Mouse (Mus musculus) left cerebral cortex, postnatal 4 days (tissue): ENCODE measurements around the gene Phf21a. TPM values are rescaled to one million over a fixed set of nuclear protein-coding genes. Genes with fewer than 3 reads are reported as not detected.
"Not testable (repeated sequence)": the region's sequence is repeated elsewhere in the genome, so short reads cannot be mapped to it uniquely, and the experiment has no call there.

Experiments used
- DNase-seq: peaks from one replicate; pipeline ENCODE4 v3.0.0-alpha.2; 2022
- intact Hi-C: fragments of 180-260 bp; cut with DNase I; formaldehyde crosslinking; loops from one replicate; pipeline ENCODE4 v1.15.1; 2025
- total RNA-seq, 2 experiments: library from RNA; stranded (reverse); gene quantifications; 2 replicates each; pipeline ENCODE4 v1.2.3; 2021

The Phf21a gene
- total RNA-seq, 2 experiments from 2014 or later, result 95.7 to 102 TPM

DNA sequence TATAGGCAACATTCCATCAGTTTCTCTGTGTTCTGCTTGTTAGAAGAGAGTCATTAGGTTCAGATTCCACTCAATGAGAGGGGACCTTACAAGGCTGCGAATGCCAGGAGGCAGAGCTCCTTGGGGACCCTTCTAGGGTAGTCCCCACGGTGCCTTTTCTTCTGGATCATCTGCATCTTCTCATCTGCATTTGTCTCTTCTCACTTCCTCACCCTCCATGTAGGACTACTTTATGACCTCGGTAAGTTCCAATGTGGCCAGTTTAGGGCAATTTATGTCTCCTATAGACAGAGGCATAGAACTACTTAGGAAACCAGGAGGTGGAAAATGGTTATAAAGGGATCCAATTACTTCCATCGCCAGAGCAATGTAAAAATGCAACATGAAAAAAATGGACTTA lies 21.8 kb upstream of the Phf21a start:
- DNase-seq, result no peak
- intact Hi-C loops, result no loop called here

DNA sequence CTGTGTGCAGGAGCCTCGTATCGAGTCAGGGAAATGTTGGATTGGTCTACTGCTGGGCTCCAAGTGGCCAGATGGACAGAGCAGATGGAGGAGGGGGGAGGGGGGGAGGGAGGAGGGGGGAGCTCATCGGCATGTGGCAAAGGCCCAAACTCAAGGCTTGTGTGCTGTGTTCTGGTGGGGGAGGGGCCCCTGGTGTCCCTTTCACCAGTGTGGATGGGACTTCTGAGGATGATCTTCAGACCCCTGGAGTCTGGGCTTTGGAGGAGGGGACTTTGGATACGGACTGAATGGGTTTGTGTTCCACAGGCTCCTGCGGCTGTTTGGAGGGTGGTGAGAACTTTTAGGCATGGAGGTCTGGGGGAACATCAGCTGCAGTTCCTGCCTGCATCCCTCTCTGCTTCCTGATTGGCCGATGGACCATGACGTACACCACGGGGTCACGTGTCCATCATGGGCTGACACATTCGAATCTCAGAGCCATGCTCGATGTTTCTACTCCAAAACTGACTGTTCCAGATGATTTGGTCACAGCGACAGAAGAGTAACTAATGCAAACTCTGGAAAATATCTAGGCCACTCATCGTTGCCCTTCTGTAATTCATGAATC lies 16.7 kb upstream of the Phf21a start:
- peak; percentile 85 for DNase-seq

DNA sequence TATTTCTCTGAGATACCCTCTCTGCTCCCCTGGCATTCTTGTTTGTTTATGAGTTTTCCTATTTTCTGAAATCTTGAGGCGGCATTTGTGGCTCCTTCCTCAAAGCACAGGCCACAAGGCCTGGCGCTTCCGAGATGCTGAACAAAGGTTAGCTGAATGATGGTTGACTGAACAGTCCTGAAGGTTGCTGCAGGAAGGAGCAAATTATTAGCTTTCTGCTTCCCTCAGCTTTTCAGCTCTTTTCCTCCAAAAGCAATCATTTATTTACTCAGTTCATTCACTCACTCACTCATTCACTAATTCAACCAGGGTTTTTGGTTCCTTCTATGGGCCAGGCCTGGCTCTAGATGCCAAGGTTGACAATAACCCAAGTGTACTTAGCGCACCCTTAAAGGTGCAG lies 10.7 kb upstream of the Phf21a start:
- no peak for DNase-seq
- intact Hi-C loops, result no loop called here

More for the DNA sequence above, 16.7 kb upstream of the Phf21a start:
- intact Hi-C loops, result no loop called here

DNA sequence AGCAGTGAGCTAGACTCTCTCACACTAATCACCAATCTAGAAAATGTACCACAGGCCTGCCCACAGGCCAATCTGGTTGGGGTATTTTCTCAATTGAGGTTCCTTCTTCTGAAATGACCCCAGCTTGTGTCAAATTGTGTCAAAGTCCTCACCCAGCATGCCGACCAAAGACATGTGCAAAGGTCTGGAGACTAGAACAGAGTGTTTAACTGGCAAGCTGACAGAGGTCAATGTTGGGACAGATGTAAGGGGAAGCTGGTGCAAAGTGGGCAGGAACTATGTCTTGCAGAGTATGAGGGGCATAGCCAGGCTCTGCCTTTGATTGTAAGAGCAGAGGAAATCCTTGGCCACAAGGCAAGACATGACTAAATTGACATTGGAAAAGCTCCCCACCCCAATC lies 7.2 kb upstream of the Phf21a start:
- intact Hi-C loops, result no loop called here
- DNase-seq, result no peak

DNA sequence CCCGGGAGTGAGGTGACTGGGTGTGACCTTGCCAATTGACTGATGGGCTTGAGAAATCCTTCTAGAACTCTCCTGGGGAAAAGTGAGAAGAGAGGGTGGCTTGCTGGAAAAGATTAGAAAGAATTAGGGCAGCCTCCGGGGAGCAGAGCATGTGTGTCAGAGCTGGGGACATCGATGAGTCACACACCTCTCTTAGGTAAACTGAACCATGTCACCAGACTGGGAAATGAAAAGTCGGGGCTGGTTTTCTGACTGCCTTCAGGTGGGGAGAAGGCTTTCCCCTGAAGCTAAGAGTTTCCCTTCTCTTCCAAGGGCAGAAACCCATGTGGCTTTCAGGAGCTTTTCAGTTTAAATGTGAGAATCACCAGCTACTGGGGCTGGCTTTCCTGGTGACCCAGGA lies 5.9 kb upstream of the Phf21a start:
- no peak for DNase-seq
- intact Hi-C loops, result no loop called here

DNA sequence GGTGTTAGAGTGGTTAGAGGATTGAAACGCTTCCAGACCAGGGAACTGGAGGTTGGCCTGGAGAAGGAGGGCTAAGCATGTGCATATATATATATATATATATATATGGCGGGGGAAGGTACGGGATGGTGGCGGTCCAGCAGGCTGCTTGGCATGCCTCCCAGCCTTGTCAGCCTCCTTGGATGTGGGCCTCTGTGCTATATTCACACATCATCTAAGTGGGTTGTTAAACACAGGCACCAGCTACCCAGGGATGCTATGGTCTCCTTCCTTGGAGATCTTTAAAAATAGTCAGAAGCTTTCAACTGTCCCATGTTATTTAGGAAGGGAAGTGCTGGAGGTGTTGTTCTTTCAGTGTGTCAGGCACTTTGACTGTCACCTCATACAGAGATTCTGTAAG lies 3.1 kb upstream of the Phf21a start:
- intact Hi-C loops, result no loop called here
- no peak for DNase-seq

DNA sequence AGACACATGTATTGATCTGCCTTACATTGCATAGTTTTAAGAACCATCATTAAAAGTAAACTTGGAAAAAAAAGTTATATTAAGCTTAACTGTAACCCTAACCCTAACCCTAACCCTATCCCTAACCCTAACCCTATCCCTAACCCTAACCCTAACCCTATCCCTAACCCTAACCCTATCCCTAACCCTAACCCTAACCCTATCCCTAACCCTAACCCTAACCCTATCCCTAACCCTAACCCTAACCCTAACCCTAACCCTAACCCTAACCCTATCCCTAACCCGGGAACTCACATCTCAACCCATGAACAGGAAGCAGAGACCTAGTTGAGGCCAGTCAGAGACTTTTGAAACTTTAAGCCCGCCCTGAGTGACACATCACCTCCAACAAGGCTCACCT lies 586 bp downstream of the Phf21a start:
- intact Hi-C loops, DNase-seq: not testable (repeated sequence)

DNA sequence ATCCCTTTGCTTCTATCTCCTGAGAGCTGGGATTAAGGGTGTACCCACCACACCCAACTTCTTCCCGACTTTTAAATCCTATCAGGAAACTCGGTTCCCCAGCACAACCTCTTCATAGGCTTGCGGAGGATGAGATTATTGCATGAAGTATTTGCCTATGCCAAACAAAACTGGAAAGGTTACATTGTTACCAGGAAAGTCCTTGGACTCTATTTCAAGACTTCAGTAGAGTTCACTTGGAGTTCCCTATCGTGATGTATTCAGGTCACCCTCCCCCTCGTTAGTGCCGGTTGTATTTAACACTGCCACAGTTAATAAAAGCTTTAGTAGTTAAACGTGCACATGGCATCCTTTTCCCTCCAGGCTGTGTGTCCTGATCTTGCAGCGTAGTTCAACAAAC lies 1.2 kb downstream of the Phf21a start:
- no peak for DNase-seq
- intact Hi-C loops, result no loop called here

DNA sequence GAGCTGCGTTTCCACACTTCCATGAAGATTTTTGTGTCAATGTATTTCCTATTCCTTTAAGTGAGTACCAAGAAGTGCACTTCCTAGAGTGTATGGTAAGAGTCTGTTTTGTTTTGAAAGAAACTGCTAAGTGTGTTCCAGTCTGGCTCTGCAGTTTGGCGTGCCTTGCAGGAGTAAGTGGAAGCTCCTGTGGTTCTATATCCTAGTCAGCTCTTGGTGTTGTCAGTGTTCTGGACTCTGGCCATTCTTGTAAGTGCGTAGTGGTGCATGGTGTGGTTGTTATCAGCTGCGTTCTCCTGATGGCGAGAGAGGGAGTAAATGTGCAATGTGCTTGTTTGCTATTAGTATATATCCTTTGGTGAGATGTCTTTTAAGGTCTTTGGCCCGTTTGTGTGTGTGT lies 7.9 kb downstream of the Phf21a start:
- intact Hi-C loops, result no loop called here

DNA sequence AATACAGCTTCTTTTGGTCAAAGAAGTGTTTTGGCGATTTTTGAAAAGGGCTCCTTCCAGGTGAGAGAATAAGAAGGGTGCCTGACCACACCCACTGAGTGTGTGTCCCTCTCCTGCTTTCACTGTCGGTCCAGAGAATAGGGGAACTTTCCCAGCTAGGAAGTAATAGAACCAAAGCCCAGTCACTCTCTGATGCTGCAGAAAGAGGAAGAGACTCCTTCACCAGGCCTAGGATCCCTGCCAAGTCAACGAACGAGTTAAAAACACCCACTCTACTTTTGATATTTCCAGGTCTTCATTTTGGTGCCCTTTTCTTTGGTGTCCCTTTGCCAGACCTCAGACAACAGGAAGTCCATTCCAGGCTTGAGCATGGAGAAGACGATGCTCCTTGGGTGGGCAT lies 31.6 kb downstream of the Phf21a start:
- DNase-seq, result no peak
- intact Hi-C loops, result no loop called here

More for the DNA sequence above, 7.9 kb downstream of the Phf21a start:
- DNase-seq, result no peak

DNA sequence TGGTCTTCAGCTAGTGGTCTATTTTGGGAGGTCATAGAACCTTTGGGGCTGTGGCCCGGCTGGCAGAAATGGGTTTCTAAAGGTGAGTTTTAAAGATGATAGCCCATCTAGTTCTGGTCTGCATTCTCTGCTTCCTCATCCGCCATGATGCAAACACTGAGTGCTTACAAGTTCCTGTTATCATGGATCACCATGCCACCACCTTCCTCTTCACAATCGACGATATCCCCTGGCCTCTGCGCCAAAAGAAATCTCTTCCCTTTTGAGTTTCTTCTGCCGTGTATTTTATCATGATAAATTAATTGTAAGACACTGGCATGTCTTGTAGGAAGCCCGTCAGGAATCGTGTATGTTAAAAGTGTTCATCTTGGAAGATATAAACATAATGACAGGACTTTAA lies 32.4 kb downstream of the Phf21a start:
- DNase-seq, result no peak
- intact Hi-C loops, result no loop called here

DNA sequence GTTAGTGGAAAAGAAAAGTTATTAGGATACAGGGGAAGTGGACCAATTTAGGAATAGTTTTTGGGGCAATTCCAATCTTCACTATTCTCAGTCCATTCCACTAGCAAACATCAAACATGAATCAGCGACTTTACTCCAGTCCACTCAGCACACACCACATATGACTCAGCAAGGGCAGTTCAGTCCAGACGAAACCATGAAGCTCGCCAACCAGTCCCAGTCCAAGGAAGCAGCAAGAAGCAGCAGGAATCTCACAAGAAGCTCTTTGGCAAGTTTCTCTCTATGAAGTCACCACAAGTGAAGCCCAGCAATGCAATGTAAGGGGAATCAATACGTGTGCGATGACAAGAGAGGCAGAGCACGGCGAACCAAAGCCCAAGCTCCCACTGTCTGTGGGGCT lies 37.2 kb downstream of the Phf21a start:
- DNase-seq, result no peak
- intact Hi-C loops, result no loop called here

DNA sequence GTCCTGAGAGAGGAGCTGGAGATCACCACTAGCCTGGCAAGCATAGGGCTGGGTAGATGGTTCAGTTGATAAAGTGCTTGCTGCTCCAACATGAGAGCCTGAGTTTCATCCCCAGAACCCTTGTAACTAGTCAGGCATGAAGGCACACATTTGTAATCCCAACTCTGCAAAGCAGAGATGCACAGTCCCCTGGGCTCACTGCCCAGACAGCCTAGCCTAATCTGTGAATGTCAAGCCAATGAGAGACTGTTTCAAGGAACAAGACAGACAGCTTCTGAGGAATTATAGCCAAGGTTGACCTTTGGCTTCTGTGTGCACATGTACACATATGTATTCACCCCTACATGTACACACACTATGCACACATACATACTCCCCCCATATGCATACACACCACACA lies 45.8 kb downstream of the Phf21a start:
- DNase-seq, result peak; percentile 5
- intact Hi-C loops, result no loop called here

DNA sequence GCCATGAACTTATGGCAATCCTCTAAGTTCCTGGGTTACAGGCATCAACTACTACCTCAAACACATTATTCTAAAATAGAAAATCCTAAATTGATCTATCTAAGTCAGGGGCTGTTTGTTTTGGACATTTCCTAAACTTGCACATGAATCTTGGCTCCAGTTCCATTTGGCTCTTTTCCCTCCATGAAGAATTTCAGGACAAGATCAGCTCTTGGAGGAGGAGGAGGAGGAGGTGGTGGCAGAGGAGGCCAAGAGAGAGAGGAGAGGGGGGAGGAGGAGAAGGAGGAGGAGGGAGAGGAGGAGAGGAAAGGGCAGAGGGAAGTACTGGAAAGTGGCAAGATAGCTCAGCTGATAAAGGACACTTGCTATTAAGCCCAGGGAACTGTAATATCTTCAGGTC lies 46.4 kb downstream of the Phf21a start:
- DNase-seq, result no peak
- intact Hi-C loops, result no loop called here

DNA sequence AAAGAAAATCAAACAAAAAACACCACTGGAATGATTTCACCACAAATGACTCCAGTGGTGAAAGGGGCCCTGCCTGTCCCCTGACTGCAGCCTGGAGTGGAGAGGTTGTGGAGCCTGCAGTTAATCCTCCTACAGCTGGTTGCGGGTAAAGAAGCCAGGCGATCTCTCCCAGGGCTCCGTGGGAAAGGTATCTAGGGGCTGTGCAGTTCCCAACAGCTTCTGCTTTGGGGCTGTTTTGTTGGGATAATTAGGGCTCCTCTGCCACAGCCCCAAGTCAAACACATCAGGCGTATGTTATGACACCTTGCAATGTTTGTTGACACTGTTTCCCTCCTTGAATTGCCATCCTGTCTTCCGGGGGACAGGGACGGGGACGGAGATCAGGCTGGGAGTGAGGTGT lies 47.5 kb downstream of the Phf21a start:
- no peak for DNase-seq
- intact Hi-C loops, result no loop called here

DNA sequence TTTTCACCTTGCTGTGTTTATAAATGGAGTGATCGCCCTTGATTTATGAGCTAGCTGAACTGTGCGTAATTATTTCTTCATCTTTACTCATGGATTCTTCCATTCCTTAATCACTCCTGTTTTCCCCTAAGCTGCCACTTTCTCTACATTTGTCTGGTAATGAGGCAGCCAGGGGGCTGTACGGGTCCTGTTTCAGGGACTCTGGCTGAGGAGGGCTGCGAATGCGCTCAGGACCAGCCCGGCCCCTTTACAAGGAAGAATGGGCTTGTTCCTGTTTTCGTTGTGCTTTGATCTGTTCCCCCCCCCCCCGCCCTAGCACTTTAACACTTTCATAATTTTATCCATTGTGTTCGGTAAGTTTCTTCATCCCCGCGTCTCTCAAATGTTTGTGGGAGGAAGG lies 48.2 kb downstream of the Phf21a start:
- intact Hi-C loops, result no loop called here
- DNase-seq, result no peak

DNA sequence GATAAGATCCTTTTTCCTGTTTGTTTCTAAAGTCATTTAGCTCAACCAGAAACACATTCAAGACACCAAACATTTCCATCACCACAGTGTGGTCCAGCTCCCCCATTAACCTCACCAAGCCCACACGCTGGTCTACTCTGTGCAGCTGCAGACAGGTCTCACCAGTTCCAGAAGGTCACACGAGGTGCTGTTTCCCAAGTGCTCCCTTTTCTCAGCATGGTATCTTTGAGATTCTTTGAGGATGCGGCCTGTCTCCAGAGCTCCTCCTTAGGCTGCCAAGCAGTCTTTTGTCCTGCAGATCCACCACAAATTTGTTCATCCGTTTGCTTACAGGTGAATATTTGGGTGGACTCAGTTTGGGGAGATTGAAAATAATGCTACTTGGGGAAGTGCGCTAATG lies 51.0 kb downstream of the Phf21a start:
- intact Hi-C loops, result no loop called here
- DNase-seq, result no peak

DNA sequence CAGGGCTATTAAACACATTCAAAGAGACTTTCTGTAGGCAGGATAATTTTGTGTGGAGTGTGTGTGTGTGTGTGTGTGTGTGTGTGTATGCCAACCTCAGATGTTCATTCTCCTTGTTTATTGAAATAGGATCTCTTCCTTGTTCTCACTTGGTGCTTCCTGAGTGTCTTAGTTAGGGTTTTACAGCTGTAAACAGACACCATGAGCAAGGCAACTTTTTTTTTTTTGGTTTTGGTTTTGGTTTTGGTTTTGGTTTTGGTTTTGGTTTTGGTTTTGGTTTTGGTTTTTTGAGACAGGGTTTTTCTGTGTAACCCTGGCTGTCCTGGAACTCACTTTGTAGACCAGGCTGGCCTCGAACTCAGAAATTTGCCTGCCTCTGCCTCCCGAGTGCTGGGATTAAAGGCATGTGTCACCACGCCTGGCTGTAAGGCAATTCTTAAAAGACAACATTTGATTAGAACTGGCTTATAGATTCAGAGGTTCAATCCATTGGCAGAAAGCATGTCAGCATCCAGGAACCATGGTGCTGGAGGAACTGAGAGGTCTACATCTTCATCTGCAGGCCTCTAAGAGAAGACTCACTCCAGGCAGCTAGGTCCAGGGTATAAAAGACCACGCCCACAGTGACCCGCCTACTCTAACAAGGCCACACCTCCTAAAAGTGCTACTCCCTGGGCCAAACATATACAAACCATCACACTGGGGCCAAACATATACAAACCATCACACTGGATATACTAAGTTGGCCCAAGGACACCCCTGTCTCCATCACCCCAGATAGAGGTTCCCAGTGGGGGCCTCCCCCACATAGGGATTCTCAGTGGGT lies 55.2 kb downstream of the Phf21a start:
- DNase-seq, intact Hi-C loops: not testable (repeated sequence)

DNA sequence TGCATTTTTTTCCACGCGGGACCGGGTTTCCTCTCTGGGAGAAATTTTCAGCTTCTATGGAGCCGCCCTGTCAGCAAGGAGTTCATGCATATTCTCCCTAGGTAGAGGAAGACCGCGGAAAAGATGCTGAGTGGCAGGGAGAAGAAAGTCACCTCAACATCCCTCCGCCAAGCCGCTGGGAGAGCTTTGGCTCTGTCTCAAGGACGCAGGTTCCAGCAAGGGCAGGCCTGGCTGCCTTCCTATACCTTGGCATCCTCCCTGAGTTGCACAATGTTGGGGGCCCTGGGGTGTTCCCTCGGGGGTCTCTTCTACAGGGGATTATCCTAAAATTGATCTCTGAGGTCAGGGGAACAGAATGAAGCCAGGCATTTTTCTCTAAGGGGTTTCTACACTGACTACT lies 71.4 kb downstream of the Phf21a start:
- intact Hi-C loops, result no loop called here
- DNase-seq, result no peak

DNA sequence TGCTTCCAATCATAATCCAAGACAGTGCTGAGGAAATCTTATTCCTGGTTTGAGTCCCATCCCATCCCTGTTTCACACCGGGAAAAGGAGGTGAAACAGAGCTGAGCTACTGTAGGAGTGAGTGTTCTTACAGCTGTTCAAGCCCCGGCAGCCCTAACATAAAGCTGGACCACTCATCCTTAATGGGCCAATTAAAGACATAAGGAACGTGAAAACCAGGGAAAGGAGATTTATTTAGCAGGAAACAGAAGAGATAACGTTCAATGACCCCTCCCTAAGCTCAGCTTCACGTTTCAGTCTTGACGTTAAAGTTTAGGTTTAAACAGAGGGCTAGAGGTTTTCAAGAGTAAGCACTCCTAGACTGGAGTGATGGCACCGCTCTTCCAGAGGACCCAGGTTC lies 74.0 kb downstream of the Phf21a start:
- intact Hi-C loops, result no loop called here
- no peak for DNase-seq

DNA sequence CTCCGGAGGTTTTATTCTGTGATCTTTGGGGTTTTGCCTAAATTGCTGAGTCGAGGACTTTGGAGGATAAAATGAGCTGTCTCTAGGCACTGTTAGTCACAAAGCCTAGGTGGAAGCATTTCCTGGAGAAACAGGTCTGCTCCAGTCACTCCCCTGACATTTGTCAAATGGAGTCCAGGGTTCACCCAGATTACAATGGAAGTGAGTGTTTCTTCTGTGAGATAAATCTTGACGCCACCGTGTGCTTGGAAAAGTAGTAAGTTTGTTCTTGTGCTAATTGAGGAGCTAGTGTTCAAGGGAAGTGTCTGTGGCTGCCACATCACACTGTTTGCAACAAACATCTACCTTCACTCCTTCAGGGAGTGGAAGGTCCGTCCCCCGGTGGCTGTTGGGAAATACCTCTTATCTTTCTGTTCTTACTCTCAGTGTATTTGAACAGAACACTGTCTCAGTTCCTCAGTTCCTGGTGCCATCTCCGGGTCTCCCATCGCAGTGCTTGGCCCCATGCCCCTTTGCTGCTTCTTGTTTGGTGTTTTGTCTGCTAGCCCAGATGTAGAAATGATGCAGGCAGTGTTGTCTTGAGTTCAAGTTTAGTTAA lies 78.2 kb downstream of the Phf21a start:
- intact Hi-C loops, result no loop called here
- no peak for DNase-seq

DNA sequence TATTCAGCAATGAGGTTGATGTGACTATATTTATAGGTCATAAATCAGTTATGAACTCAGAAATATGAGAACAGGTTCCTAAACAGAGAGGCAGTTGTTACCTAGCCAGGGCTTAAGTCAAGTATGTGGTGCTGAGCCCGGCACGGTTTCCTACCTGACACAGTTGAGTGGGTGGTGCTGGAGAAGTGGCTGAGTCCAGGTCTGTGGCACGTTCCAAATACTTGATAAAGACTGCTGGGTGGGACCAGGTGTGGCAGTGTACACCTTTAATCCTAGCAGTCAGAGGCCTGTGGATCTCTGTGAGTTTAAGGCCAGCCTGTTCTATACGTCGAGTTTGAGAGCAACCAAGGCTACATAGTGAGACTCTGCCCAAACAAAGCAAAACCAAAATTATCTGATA lies 79.4 kb downstream of the Phf21a start:
- DNase-seq, result no peak
- intact Hi-C loops, result no loop called here
